Mouse (Mus musculus): ENCODE results near the gene Fbxo7.

Gene Fbxo7

DNA sequence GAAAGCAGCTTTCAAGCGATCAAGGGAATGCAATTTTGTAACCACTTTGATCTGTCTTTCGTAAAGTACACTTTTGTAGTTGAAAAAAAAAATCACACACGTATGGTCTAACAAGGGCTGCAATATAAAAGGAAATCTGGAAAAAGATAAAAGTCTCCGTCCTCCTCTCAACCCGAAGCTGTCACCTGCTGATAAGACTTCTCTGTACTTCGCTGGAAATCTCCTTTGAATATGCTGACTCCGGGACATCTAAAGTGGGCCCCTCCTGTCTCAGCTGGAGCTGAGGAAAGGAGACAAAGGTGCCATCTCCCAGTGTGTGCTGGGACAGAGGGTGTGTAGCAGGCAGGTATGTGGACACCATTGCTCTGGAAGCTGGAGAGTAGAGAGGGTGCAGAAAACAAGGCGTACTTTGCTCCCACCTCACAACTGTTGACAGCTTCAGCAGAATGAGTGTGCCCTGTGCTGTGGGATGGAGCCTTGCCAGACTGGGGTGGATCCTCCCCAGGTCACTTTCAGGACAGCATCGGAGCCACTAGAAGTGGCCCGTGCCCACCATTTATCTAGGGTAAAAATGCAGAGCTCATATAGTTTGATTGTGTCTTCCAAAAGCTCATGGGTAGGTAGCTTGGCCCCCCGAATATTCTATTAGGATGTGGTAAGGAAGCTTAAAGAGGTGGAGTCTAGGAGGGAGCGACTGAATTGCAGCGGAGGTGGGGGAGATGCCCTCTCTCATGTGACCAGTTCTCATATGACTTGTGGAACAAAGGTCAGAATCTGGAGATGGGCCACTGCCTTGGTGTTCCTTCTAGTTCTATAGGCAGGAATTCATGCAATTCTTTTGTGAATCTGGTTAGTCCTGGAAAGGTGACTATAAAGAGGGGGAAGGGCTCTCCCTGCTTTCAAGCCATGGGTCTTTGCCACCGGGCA, 71.6 kb downstream of the Fbxo7 start:
- DNase-seq = no peak

DNA sequence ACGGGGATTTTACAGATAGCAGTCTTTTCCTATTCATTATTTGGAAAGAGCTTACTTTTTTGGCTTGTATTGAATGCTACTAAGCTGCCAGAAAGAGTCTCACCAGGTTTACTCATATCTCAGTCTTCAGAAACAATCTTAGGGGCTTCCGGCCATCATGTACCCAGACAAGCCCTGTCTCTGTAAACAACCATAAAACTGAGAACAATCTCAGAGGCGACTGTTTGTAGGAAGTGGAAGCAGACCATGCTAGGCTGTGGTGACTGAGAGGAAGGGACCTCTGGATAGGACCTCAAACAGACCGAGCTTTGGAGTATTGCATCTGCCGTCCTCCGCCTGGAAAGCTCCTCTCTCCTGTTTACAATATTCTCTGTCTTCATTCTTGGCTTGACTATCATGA, 76.6 kb downstream of the Fbxo7 start:
- DNase-seq = no peak

GRCm38 (mm10) chr10:86100281-86100851, 78.6 kb downstream of the Fbxo7 start:
- DNase-seq = no peak

Data from right cerebral cortex, postnatal 14 days (tissue).